Mouse (Mus musculus): ENCODE measurements around the gene Plaa. TPM values are rescaled to one million over a fixed set of nuclear protein-coding genes. Genes with fewer than 3 reads are reported as not detected.

Gene Plaa
- 34.4 TPM for polyA plus RNA-seq (2015; fragmentation: Illumina TruSeq; extraction: RNeasy Lipid Tissue Mini Kit (QIAGEN cat#74804); ENCODE audit: low read depth, low replicate concordance)

DNA sequence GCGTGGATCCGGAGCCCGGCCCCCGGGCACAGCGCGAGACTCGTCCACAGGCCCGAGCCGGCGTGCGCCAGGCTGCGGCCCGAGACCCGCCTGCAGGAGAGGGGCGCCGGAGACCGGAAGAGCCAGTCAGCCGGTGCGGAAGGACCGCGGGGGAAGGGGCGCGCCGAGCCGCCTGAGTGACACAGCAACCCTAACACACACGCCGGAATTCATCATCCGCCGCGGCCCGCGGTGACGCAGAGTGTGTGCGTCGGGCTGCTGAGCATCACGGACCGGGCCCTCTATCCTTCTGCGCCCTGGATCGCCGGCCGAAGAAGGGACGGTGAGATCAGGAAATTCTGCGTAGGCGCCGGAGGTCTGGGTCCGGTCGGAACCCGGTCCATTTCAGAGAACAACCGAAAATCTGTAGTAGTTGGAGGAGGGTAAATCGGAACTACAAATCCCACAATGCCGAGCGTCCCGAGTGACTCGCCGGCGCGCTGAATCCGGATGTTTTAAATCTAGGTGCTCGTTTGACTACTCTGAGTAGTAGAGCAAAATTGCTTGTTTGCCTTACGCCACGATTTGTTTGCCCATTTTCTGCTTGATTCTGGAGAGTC lies at the start of gene Plaa:
Gene Plaa (minus strand): TSS at position 214 of the 599 bp plus-strand sequence.

DNA sequence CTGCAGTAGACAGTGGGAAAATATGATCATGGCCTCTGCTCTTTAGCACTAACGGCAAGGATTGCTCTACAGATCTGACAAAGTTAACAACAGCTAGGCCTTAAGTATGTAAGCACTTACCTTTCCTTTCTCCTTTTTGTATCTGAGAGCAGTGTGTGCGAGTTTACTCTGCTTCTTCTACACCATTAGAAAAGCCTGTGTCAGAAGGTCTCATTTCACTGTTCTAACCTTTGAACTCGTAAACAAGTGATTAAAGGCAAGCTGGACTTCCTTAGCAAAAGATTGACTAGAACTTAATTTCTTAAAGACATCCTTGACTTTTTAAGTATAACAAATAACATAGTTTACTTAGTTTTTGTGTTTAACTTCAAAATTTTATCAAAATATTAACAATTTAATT lies 46.9 kb upstream of the Plaa start, which contains the start of gene Lrrc19:
Gene Lrrc19 (minus strand): TSS at position 225 of the 400 bp plus-strand sequence.

DNA sequence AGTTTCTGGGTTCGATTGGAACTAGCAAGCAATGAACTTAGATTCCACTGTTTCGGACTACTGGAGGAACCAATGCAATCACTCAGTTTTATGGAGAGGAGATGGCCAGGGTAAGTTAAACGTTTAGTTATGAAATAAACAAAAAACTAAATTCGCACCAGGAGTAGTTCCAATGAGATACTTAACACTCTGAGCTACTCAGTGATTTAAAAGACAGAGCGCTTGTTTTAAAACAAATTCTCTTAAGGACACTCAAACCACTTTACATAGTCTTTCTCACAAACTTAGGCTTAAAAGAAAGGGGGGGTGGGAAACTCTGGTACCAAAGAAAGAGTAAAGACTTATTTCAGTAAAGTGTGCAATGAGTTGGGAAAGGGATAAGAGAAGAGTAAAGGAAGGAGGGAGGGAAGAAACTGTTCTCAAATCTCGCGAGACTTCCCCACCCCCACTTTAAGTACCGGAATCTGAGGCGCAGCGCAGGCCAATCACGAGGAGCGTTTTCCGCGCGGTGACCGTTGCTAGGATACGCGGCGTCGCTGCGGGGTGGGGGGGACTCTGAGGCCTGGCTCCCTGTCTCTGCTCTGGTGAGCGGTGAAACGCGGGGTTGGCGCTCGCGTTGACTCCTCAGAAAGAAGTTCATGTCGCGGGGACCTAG lies 11.1 kb upstream of the Plaa start, which contains the start of gene Ift74:
Gene Ift74 (plus strand): TSS at position 520 of the 655 bp plus-strand sequence.

DNA sequence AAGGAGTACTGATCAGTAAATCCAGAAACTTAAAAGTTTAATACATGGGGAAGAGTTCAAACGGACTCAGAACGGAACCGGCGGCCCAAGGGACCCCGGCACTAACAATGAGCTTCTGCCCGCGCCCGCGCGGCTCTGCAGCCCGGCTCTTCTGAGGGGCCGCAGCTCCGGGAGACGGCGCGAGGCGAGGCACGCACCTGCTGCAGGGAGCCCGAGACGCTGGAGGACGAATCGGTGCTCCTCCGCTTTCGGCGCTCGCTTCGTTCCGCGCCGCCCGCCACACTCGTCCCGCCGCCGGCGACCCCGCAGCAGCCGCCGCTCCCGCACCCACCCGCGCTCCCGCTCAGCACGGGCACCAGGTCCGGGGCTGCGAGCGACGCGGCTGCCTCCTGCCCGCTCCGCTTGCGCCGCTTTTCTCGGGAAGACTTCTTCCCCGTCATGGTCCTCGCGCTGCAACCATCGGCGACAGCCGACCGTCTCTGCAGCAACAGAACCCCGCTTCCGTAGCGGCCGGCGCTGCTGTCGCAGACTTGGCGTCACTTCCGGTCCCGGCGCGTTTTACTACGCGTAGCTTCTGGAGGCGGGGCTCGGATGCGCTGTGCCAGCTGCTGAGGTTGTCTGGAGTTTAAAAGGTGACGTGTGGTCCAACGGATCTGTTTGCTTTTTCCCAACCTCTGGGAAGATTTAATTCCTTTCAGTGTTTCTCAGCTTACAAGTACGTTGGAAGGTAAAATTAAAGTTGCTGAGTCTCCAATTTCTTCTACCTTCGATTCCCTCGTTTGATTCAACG lies 46.6 kb downstream of the Plaa start, which contains the start of the genes Gm10306 and Caap1:
Gene Gm10306 (plus strand): TSS at position 282 of the 790 bp plus-strand sequence.
Gene Caap1 (minus strand): TSS at position 532 of the 790 bp plus-strand sequence.

Other genes starting within 250 kb of the Plaa start
- not detected for gene Gm10306, start 46.7 kb downstream of the Plaa start, polyA plus RNA-seq (2015; fragmentation: Illumina TruSeq; extraction: RNeasy Lipid Tissue Mini Kit (QIAGEN cat#74804); ENCODE audit: low read depth, low replicate concordance)
- 8.6 TPM for gene Caap1, start 46.4 kb downstream of the Plaa start, polyA plus RNA-seq (2015; fragmentation: Illumina TruSeq; extraction: RNeasy Lipid Tissue Mini Kit (QIAGEN cat#74804); ENCODE audit: low read depth, low replicate concordance)
- gene Ift74, start 11.2 kb upstream of the Plaa start, polyA plus RNA-seq (2015; fragmentation: Illumina TruSeq; extraction: RNeasy Lipid Tissue Mini Kit (QIAGEN cat#74804); ENCODE audit: low read depth, low replicate concordance): 27.0 TPM
- not detected for gene Lrrc19, start 46.9 kb upstream of the Plaa start, polyA plus RNA-seq (2015; fragmentation: Illumina TruSeq; extraction: RNeasy Lipid Tissue Mini Kit (QIAGEN cat#74804); ENCODE audit: low read depth, low replicate concordance)
- gene Tek, start 136.0 kb upstream of the Plaa start, polyA plus RNA-seq (2015; fragmentation: Illumina TruSeq; extraction: RNeasy Lipid Tissue Mini Kit (QIAGEN cat#74804); ENCODE audit: low read depth, low replicate concordance): 9.4 TPM